Mouse (Mus musculus): ENCODE data around the gene Slc12a1. TPM values are rescaled to one million over a fixed set of nuclear protein-coding genes. Genes with fewer than 3 reads are reported as not detected.
A peak's percentile ranks its signal among the peaks of the same experiment; 100 is the strongest.

Slc12a1 gene
- polyA plus RNA-seq, 1 experiment from 2014 or later = not detected

DNA sequence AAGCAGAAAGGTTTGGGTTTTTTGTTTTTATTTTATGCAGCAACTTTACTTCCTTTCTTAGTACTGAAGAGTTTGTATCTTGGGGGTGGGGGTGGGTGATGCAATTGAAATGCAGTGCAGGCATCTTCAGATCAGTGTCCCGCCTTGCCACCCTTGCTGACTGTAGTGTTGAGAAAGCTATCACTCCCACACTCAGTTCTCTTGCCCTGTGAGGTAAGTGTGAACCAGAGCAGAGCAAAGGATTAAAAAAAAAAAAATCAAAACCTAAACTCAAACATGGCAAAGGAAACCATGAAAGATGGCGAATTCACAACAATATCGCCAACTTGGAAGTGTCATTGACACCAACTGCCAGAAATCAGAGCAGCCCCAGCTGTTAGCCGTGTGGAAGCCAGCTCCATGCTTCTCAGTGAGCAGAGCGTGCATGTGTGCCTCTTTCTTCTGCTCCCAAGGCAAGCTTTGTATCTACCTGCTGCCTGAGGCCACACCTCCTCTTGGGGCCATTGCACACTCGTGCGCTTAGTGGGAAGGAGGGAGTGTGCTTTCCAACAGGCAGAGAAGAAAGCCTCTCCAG, 26.0 kb downstream of the Slc12a1 start:
- Histone ChIP-seq H3K36me3 (ENCODE audit: control insufficient read depth, insufficient read depth, low read length) (no peaks in the 10 kb centered on the region), H3K4me2 (ENCODE audit: low read length) (no peak overlapping the region), H3K9me3 (ENCODE audit: control insufficient read depth, low read length) (no peaks in the 10 kb centered on the region), H3K4me3 (replicated peaks; ENCODE audit: low read depth, low read length) (no peak overlapping the region), H3K27me3 (ENCODE audit: control insufficient read depth, insufficient read depth, low read length) (no peaks in the 10 kb centered on the region), H3K9ac (replicated peaks; ENCODE audit: low read length) (no peak overlapping the region), H3K4me1 (ENCODE audit: control insufficient read depth, insufficient read depth, low read length) (no peaks in the 10 kb centered on the region), H3K27ac (replicated peaks; ENCODE audit: low read depth, low read length) (no peak overlapping the region)
- WGBS = 84% methylated on average over 7 of the region's 7 CpGs
- no peak for ATAC-seq (ENCODE audit: low FRiP score, low TSS enrichment)
- DNase-seq = no peak

- 81% methylated on average over 11 of the region's 11 CpGs for WGBS
- no peak overlapping the region for H3K4me2 ChIP-seq (ENCODE audit: low read length)
- no peaks in the 10 kb centered on the region for H3K36me3 ChIP-seq (ENCODE audit: control insufficient read depth, insufficient read depth, low read length)
- no peak overlapping the region for H3K27ac ChIP-seq (replicated peaks; ENCODE audit: low read depth, low read length)
- ATAC-seq (ENCODE audit: low FRiP score, low TSS enrichment) (no peak), DNase-seq (no peak)
- H3K27me3 ChIP-seq (ENCODE audit: control insufficient read depth, insufficient read depth, low read length) = no peaks in the 10 kb centered on the region
- no peak overlapping the region for H3K9ac ChIP-seq (replicated peaks; ENCODE audit: low read length)
- H3K4me1 ChIP-seq (ENCODE audit: control insufficient read depth, insufficient read depth, low read length) = no peaks in the 10 kb centered on the region
- H3K4me3 ChIP-seq (replicated peaks; ENCODE audit: low read depth, low read length) = no peak overlapping the region
- no peaks in the 10 kb centered on the region for H3K9me3 ChIP-seq (ENCODE audit: control insufficient read depth, low read length)
These were observed 35.6 kb downstream of the Slc12a1 start for GRCm38 (mm10) chr2:125187904-125188303.

GRCm38 (mm10) chr2:125189197-125189596, 36.9 kb downstream of the Slc12a1 start:
- WGBS = 0% methylated on average over 2 of the region's 2 CpGs
- no peak; the same call in 1 of the 2 replicates for ATAC-seq (ENCODE audit: low FRiP score, low TSS enrichment)

GRCm38 (mm10) chr2:125192905-125193304, 40.6 kb downstream of the Slc12a1 start:
- H3K4me2 ChIP-seq (ENCODE audit: low read length) = no peak overlapping the region
- no peaks in the 10 kb centered on the region for H3K9me3 ChIP-seq (ENCODE audit: control insufficient read depth, low read length)
- H3K4me3 ChIP-seq (replicated peaks; ENCODE audit: low read depth, low read length) = no peak overlapping the region
- no peaks in the 10 kb centered on the region for H3K4me1 ChIP-seq (ENCODE audit: control insufficient read depth, insufficient read depth, low read length)
- no peak overlapping the region for H3K9ac ChIP-seq (replicated peaks; ENCODE audit: low read length)
- H3K27me3 ChIP-seq (ENCODE audit: control insufficient read depth, insufficient read depth, low read length) = no peaks in the 10 kb centered on the region
- ATAC-seq (ENCODE audit: low FRiP score, low TSS enrichment) = no peak
- no peak overlapping the region for H3K27ac ChIP-seq (replicated peaks; ENCODE audit: low read depth, low read length)
- no peaks in the 10 kb centered on the region for H3K36me3 ChIP-seq (ENCODE audit: control insufficient read depth, insufficient read depth, low read length)
- no peak for DNase-seq

More at GRCm38 (mm10) chr2:125189197-125189596, 36.9 kb downstream of the Slc12a1 start:
- DNase-seq = peak; percentile 88
- H3K9ac ChIP-seq (replicated peaks; ENCODE audit: low read length) = no peak overlapping the region
- H3K4me3 ChIP-seq (replicated peaks; ENCODE audit: low read depth, low read length) = no peak overlapping the region
- H3K27me3 ChIP-seq (ENCODE audit: control insufficient read depth, insufficient read depth, low read length) = no peaks in the 10 kb centered on the region
- H3K9me3 ChIP-seq (ENCODE audit: control insufficient read depth, low read length) = no peaks in the 10 kb centered on the region
- no peaks in the 10 kb centered on the region for H3K36me3 ChIP-seq (ENCODE audit: control insufficient read depth, insufficient read depth, low read length)
- H3K27ac ChIP-seq (replicated peaks; ENCODE audit: low read depth, low read length) = no peak overlapping the region
- H3K4me2 ChIP-seq (ENCODE audit: low read length) = no peak overlapping the region
- H3K4me1 ChIP-seq (ENCODE audit: control insufficient read depth, insufficient read depth, low read length) = no peaks in the 10 kb centered on the region

DNA sequence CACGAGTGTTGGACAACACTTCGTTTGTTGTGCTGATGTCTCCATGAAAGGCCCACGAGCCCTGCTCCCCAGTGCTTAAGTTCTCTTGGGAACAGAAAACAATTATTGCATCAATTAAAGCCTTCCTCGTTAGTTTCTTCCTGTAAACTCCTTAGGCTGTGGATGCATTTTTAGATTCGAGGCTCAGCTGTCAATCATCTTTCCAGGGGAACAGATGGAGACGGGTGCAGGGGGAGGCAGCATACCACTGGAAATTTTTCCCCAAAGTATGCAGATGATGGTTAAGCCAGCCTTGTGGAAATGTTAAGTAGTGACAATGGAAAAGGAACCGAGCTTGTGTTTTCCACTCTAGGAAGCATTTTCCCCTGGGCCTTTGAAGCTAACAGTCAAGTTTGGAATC, 44.5 kb downstream of the Slc12a1 start:
- no peak overlapping the region for H3K9ac ChIP-seq (replicated peaks; ENCODE audit: low read length)
- ATAC-seq (ENCODE audit: low FRiP score, low TSS enrichment) (no peak), DNase-seq (no peak)
- no peak overlapping the region for H3K4me2 ChIP-seq (ENCODE audit: low read length)
- WGBS = 59% methylated on average over 7 of the region's 7 CpGs
- H3K36me3 ChIP-seq (ENCODE audit: control insufficient read depth, insufficient read depth, low read length) = no peaks in the 10 kb centered on the region
- no peaks in the 10 kb centered on the region for H3K9me3 ChIP-seq (ENCODE audit: control insufficient read depth, low read length)
- no peak overlapping the region for H3K27ac ChIP-seq (replicated peaks; ENCODE audit: low read depth, low read length)
- no peaks in the 10 kb centered on the region for H3K4me1 ChIP-seq (ENCODE audit: control insufficient read depth, insufficient read depth, low read length)
- no peak overlapping the region for H3K4me3 ChIP-seq (replicated peaks; ENCODE audit: low read depth, low read length)
- H3K27me3 ChIP-seq (ENCODE audit: control insufficient read depth, insufficient read depth, low read length) = no peaks in the 10 kb centered on the region

DNA sequence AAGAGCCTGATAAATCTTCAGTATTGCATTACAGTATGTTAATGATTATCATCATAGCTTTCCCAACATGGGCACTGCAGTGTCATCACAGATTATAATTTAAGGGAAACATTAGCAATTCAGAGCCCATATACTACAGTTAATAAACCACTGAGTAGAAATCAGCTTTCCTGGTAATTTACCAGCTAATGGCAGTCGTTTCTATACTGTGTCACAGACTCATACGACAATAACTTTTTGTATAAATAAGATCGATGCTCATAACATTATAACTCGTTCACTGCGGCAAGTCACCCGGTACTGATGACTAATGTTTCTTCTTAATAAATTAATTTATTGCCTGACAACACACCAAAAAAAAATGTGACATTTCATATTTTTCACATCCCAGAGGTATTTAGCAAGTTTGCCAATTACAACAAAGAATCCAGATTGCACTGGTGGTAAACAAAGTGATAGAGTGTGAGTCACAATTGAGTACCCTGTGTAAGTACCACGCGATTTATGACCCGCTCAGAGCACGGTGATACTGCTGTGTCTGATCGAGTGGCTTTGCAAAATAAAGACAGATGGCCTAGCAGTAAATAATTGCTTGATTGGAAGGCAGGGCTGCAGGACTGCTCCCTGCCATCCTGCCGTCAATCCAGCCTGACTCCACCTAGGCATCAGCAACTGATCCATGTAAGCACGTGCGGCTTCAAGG, 56.7 kb downstream of the Slc12a1 start:
- Histone ChIP-seq H3K9me3 (ENCODE audit: control insufficient read depth, low read length) (no peaks in the 10 kb centered on the region), H3K9ac (replicated peaks; ENCODE audit: low read length) (no peak overlapping the region), H3K4me3 (replicated peaks; ENCODE audit: low read depth, low read length) (no peak overlapping the region), H3K4me2 (ENCODE audit: low read length) (no peak overlapping the region), H3K36me3 (ENCODE audit: control insufficient read depth, insufficient read depth, low read length) (no peaks in the 10 kb centered on the region), H3K27me3 (ENCODE audit: control insufficient read depth, insufficient read depth, low read length) (no peaks in the 10 kb centered on the region), H3K4me1 (ENCODE audit: control insufficient read depth, insufficient read depth, low read length) (no peaks in the 10 kb centered on the region), H3K27ac (replicated peaks; ENCODE audit: low read depth, low read length) (no peak overlapping the region)
- no peak for DNase-seq
- no peak for ATAC-seq (ENCODE audit: low FRiP score, low TSS enrichment)
- 86% methylated on average over 14 of the region's 14 CpGs for WGBS

- Histone ChIP-seq H3K9me3 (ENCODE audit: control insufficient read depth, low read length) (no peaks in the 10 kb centered on the region), H3K4me2 (ENCODE audit: low read length) (no peak overlapping the region), H3K27me3 (ENCODE audit: control insufficient read depth, insufficient read depth, low read length) (no peaks in the 10 kb centered on the region), H3K9ac (replicated peaks; ENCODE audit: low read length) (no peak overlapping the region), H3K36me3 (ENCODE audit: control insufficient read depth, insufficient read depth, low read length) (no peaks in the 10 kb centered on the region), H3K27ac (replicated peaks; ENCODE audit: low read depth, low read length) (no peak overlapping the region), H3K4me1 (ENCODE audit: control insufficient read depth, insufficient read depth, low read length) (no peaks in the 10 kb centered on the region), H3K4me3 (replicated peaks; ENCODE audit: low read depth, low read length) (no peak overlapping the region)
- DNase-seq = no peak
- 69% methylated on average over 10 of the region's 10 CpGs for WGBS
- ATAC-seq (ENCODE audit: low FRiP score, low TSS enrichment) = no peak
These were observed 59.7 kb downstream of the Slc12a1 start for GRCm38 (mm10) chr2:125211831-125212510.

DNA sequence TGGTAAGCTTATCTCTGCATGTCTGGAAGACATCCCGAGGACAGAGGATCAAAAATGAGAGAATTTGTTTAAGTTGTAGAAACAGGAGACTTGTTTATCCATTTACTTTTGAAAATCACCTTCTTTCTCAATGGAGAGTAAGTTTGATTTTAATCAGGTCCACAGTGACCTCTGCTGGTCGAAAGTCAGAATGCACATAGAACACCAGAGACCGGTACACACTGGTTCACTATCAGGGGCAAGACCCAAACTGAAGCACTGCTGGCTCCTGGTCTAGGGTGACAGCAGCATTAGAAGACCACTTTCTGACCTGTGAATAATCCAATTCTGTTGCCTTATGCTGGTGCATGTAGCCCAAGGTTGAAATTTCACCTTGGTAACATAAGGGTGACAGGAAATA, 62.3 kb downstream of the Slc12a1 start:
- Histone ChIP-seq H3K27me3 (ENCODE audit: control insufficient read depth, insufficient read depth, low read length) (no peaks in the 10 kb centered on the region), H3K4me2 (ENCODE audit: low read length) (no peak overlapping the region), H3K4me1 (ENCODE audit: control insufficient read depth, insufficient read depth, low read length) (no peaks in the 10 kb centered on the region), H3K9ac (replicated peaks; ENCODE audit: low read length) (no peak overlapping the region), H3K27ac (replicated peaks; ENCODE audit: low read depth, low read length) (no peak overlapping the region), H3K9me3 (ENCODE audit: control insufficient read depth, low read length) (no peaks in the 10 kb centered on the region), H3K4me3 (replicated peaks; ENCODE audit: low read depth, low read length) (no peak overlapping the region), H3K36me3 (ENCODE audit: control insufficient read depth, insufficient read depth, low read length) (no peaks in the 10 kb centered on the region)
- 8% methylated on average over 3 of the region's 3 CpGs for WGBS
- ATAC-seq (ENCODE audit: low FRiP score, low TSS enrichment) (peak; percentile 58; the same call in 1 of the 2 replicates), DNase-seq (peak; percentile 94)

GRCm38 (mm10) chr2:125217286-125217685, 65.0 kb downstream of the Slc12a1 start:
- no peaks in the 10 kb centered on the region for H3K36me3 ChIP-seq (ENCODE audit: control insufficient read depth, insufficient read depth, low read length)
- H3K9me3 ChIP-seq (ENCODE audit: control insufficient read depth, low read length) = no peaks in the 10 kb centered on the region
- no peak overlapping the region for H3K27ac ChIP-seq (replicated peaks; ENCODE audit: low read depth, low read length)
- no peak for DNase-seq
- no peak overlapping the region for H3K4me3 ChIP-seq (replicated peaks; ENCODE audit: low read depth, low read length)
- no peaks in the 10 kb centered on the region for H3K27me3 ChIP-seq (ENCODE audit: control insufficient read depth, insufficient read depth, low read length)
- H3K9ac ChIP-seq (replicated peaks; ENCODE audit: low read length) = no peak overlapping the region
- no peaks in the 10 kb centered on the region for H3K4me1 ChIP-seq (ENCODE audit: control insufficient read depth, insufficient read depth, low read length)
- 77% methylated on average over 6 of the region's 6 CpGs for WGBS
- no peak overlapping the region for H3K4me2 ChIP-seq (ENCODE audit: low read length)
- ATAC-seq (ENCODE audit: low FRiP score, low TSS enrichment) = no peak

Data from midbrain, embryonic 14.5 days (tissue).